Mouse (Mus musculus) liver, embryonic 14.5 days (tissue): ENCODE measurements around the gene Sdhc. TPM values are rescaled to one million over a fixed set of nuclear protein-coding genes. Genes with fewer than 3 reads are reported as not detected.

Experiments used
- ATAC-seq: fragments of 200-750 bp; cut with Nextera tagmentation; 2 replicates; pipeline ENCODE4 v1.8.0; 2017; ENCODE audit warnings: moderate number of reproducible peaks, mild to moderate bottlenecking, moderate library complexity; ENCODE audit not compliant: insufficient read depth
- DNase-seq, 3 experiments: peaks; one replicate each; pipeline ENCODE4 v3.0.0-alpha.2; 2012 to 2013; ENCODE audit warnings: low read depth in 3 of 3, low spot score in 3 of 3
- H3K27ac ChIP-seq: fragments of 300-500 bp; sonication (generic); 2 replicates; pipeline ENCODE4 v1.5.1; 2014; ENCODE audit warnings: moderate library complexity, mild to moderate bottlenecking, control low read depth, inconsistent platforms
- H3K27me3 ChIP-seq: fragments of 300-500 bp; sonication (generic); 2 replicates; pipeline ENCODE4 v1.6.1; 2014; ENCODE audit warnings: mild to moderate bottlenecking, low read length, moderate library complexity; ENCODE audit not compliant: control insufficient read depth, insufficient read depth
- H3K36me3 ChIP-seq: fragments of 300-500 bp; sonication (generic); replicated peaks from 2 replicates; pipeline ENCODE4 v1.6.1; 2014; ENCODE audit warnings: low read depth; ENCODE audit not compliant: control insufficient read depth, insufficient read depth
- H3K4me1 ChIP-seq, 2 experiments: fragments of 200-500 bp in 1 of 2; fragments of 300-500 bp in 1 of 2; sonication (generic) in 1 of 2; replicated peaks; 2 replicates each; pipeline ENCODE4 v1.6.1; 2012 to 2014; ENCODE audit warnings: antibody characterized with exemption in 1 of 2, inconsistent platforms in 1 of 2, low read length in 1 of 2; ENCODE audit not compliant: control insufficient read depth in 2 of 2, insufficient read depth in 2 of 2
- H3K4me2 ChIP-seq: fragments of 300-500 bp; sonication (generic); 2 replicates; pipeline ENCODE4 v1.6.1; 2014; ENCODE audit warnings: low read depth, mild to moderate bottlenecking, control low read depth, moderate library complexity
- H3K4me3 ChIP-seq, 2 experiments: fragments of 200-500 bp in 1 of 2; fragments of 300-500 bp in 1 of 2; sonication (generic) in 1 of 2; 2 replicates each; pipeline ENCODE4 v1.5.1; 2012 to 2014; ENCODE audit warnings: low read depth in 2 of 2, low read length in 2 of 2, mild to moderate bottlenecking in 2 of 2, control low read depth in 1 of 2, inconsistent platforms in 1 of 2, moderate library complexity in 1 of 2; ENCODE audit not compliant: insufficient read depth in 1 of 2
- H3K9ac ChIP-seq: fragments of 300-500 bp; sonication (generic); replicated peaks from 2 replicates; pipeline ENCODE4 v1.6.1; 2014; ENCODE audit warnings: mild to moderate bottlenecking, control low read depth, moderate library complexity
- H3K9me3 ChIP-seq: fragments of 300-500 bp; sonication (generic); 2 replicates; pipeline ENCODE4 v1.6.1; 2016; ENCODE audit warnings: low read length, mixed read lengths; ENCODE audit not compliant: control insufficient read depth
- CTCF ChIP-seq: IDR thresholded peaks from 2 replicates; pipeline ENCODE4 v1.5.1; 2016; ENCODE audit warnings: antibody characterized with exemption, low read depth, control low read depth
- EP300 ChIP-seq: IDR thresholded peaks from 2 replicates; pipeline ENCODE4 v1.6.1; 2016; ENCODE audit warnings: antibody characterized with exemption, low read depth
- WGBS: fragments of 180-500 bp; shearing (Covaris S2); extraction: QIAGEN DNeasy Blood & Tissue Kit; methylation state at CpG from one replicate; pipeline ENCODE4 v1.1.7; 2014; ENCODE audit not compliant: insufficient replicate concordance; 5-methylcytosine and 5-hydroxymethylcytosine counted together
- polyA plus RNA-seq, 2 experiments: library from polyadenylated mRNA; depleted of rRNA in 1 of 2; stranded (reverse) in 1 of 2; unstranded in 1 of 2; fragments of >200 nt; fragmentation: Nextera tagmentation in 1 of 2; extraction: Ambion mirVana in 1 of 2; gene quantifications; 2 replicates each; pipeline versions ENCODE4 v1.2.1 to v1.2.3; 2012 to 2014

Sdhc gene
- polyA plus RNA-seq, 2 experiments, result 111 to 147 TPM

GRCm38 (mm10) chr1:171101733-171102546, 48.5 kb downstream of the Sdhc start:
- peaks cover 17 to 22% of the 10 kb centered on the region in 2 experiments for H3K4me1 ChIP-seq
- DNase-seq, result peak; percentile 64 to 73 (median 65)
- no peak for TF ChIP-seq EP300
- peak; percentile 53 for TF ChIP-seq CTCF
- H3K36me3 ChIP-seq, result no peaks in the 10 kb centered on the region
- under 1% methylated on average over 40 of the region's 40 CpGs for WGBS
- ATAC-seq, result peak; percentile 80
- H3K4me3 ChIP-seq, result peak overlapping the region; percentile 68 to 88
- no peaks in the 10 kb centered on the region for H3K9me3 ChIP-seq
- peak overlapping the region; percentile 92 for H3K4me2 ChIP-seq
- H3K27ac ChIP-seq, result no peak overlapping the region; the same call in 1 of the 2 replicates
- H3K27me3 ChIP-seq, result no peaks in the 10 kb centered on the region
- H3K9ac ChIP-seq, result peak overlapping the region; percentile 72

GRCm38 (mm10) chr1:171101033-171101432, 49.4 kb downstream of the Sdhc start:
- no peak for ATAC-seq
- TF ChIP-seq CTCF (no peak), EP300 (no peak)
- Histone ChIP-seq H3K4me2 (no peak overlapping the region; the same call in 1 of the 2 replicates), H3K9me3 (no peaks in the 10 kb centered on the region), H3K4me3 (no peak overlapping the region), H3K36me3 (no peaks in the 10 kb centered on the region), H3K27me3 (no peaks in the 10 kb centered on the region), H3K4me1 (peaks cover 19 to 29% of the 10 kb centered on the region in 2 experiments), H3K9ac (no peak overlapping the region), H3K27ac (no peak overlapping the region)
- no peak for DNase-seq
- 15% methylated on average over 2 of the region's 2 CpGs for WGBS

- H3K9me3 ChIP-seq, result no peaks in the 10 kb centered on the region
- 16% methylated on average over 2 of the region's 2 CpGs for WGBS
- ATAC-seq (peak; percentile 11; the same call in 1 of the 2 replicates), DNase-seq (peak; percentile 50 to 59 (median 52))
- no peaks in the 10 kb centered on the region for H3K27me3 ChIP-seq
- no peak overlapping the region for H3K27ac ChIP-seq
- no peaks in the 10 kb centered on the region for H3K36me3 ChIP-seq
- H3K4me2 ChIP-seq, result peak overlapping the region; percentile 11
- TF ChIP-seq CTCF (no peak), EP300 (peak; percentile 68)
- no peak overlapping the region for H3K4me3 ChIP-seq
- peaks cover 14 to 28% of the 10 kb centered on the region in 2 experiments for H3K4me1 ChIP-seq
- H3K9ac ChIP-seq, result no peak overlapping the region; the same call in 1 of the 2 replicates
Observed at GRCm38 (mm10) chr1:171097612-171098011, 52.8 kb downstream of the Sdhc start.

GRCm38 (mm10) chr1:171097136-171097535, 53.3 kb downstream of the Sdhc start:
- Histone ChIP-seq H3K4me1 (peaks cover 14 to 28% of the 10 kb centered on the region in 2 experiments), H3K9ac (no peak overlapping the region), H3K27ac (no peak overlapping the region), H3K4me3 (no peak overlapping the region), H3K27me3 (no peaks in the 10 kb centered on the region), H3K36me3 (no peaks in the 10 kb centered on the region), H3K4me2 (peak overlapping the region; percentile 11), H3K9me3 (no peaks in the 10 kb centered on the region)
- TF ChIP-seq CTCF, result no peak
- DNase-seq (no peak), ATAC-seq (no peak)

GRCm38 (mm10) chr1:171096110-171096964, 54.1 kb downstream of the Sdhc start:
- TF ChIP-seq CTCF, result no peak
- TF ChIP-seq EP300, result no peak
- H3K27me3 ChIP-seq, result no peaks in the 10 kb centered on the region
- H3K9ac ChIP-seq, result no peak overlapping the region
- WGBS, result 33% methylated on average over 10 of the region's 10 CpGs
- H3K27ac ChIP-seq, result no peak overlapping the region
- no peaks in the 10 kb centered on the region for H3K9me3 ChIP-seq
- ATAC-seq, result no peak
- peaks cover 14 to 26% of the 10 kb centered on the region in 2 experiments for H3K4me1 ChIP-seq
- H3K36me3 ChIP-seq, result no peaks in the 10 kb centered on the region
- no peak overlapping the region for H3K4me2 ChIP-seq
- no peak for DNase-seq
- no peak overlapping the region for H3K4me3 ChIP-seq
